Mouse (Mus musculus): Measurements from ENCODE around the gene Magt1. TPM values are rescaled to one million over a fixed set of nuclear protein-coding genes. Genes with fewer than 3 reads are reported as not detected.
"Not testable (repeated sequence)": the region's sequence is repeated elsewhere in the genome, so short reads cannot be mapped to it uniquely, and the experiment has no call there.

Gene Magt1
- total RNA-seq, 2 experiments from 2014 or later = 29.6 to 30.5 TPM

GRCm38 (mm10) chrX:106001605-106002004 is 10.1 kb downstream of the Magt1 start:
- intact Hi-C loops (cut with DNase I) = no loop called here
- no peak for DNase-seq

GRCm38 (mm10) chrX:105957091-105957490 is 54.6 kb downstream of the Magt1 start:
- DNase-seq; intact Hi-C loops (cut with DNase I): not testable (repeated sequence)

GRCm38 (mm10) chrX:105953999-105954398 is 57.7 kb downstream of the Magt1 start:
- no peak for DNase-seq
- intact Hi-C loops (cut with DNase I) = no loop called here

- DNase-seq = no peak
- intact Hi-C loops (cut with DNase I) = no loop called here
These were observed 65.3 kb downstream of the Magt1 start for GRCm38 (mm10) chrX:105946357-105946756.

GRCm38 (mm10) chrX:105939245-105939644 is 72.5 kb downstream of the Magt1 start:
- intact Hi-C loops (cut with DNase I) = no loop called here
- no peak for DNase-seq

GRCm38 (mm10) chrX:105937736-105938135 is 74.0 kb downstream of the Magt1 start:
- no peak for DNase-seq
- intact Hi-C loops (cut with DNase I) = no loop called here

- DNase-seq = no peak
- intact Hi-C loops (cut with DNase I) = no loop called here
These were observed 77.4 kb downstream of the Magt1 start for GRCm38 (mm10) chrX:105934341-105934740.

GRCm38 (mm10) chrX:105929478-105930038 is 82.1 kb downstream of the Magt1 start:
- intact Hi-C loops (cut with DNase I) = loop anchor here (5.0 kb wide), 1 partner anchor 83 kb away; the partner anchor contains the start of gene Magt1
- no peak for DNase-seq

- intact Hi-C loops (cut with DNase I) = loop anchor here (5.0 kb wide), 1 partner anchor 83 kb away; the partner anchor contains the start of gene Magt1
- peak; percentile 32 to 62 for DNase-seq
These were observed 82.7 kb downstream of the Magt1 start, which contains the start of gene Atrx for GRCm38 (mm10) chrX:105928861-105929477. TSS of gene Atrx (minus strand) at chrX:105929403.

GRCm38 (mm10) chrX:105927941-105928860 is 83.5 kb downstream of the Magt1 start:
- peak; percentile 23 to 34 for DNase-seq
- intact Hi-C loops (cut with DNase I) = loop anchor here (5.0 kb wide), 1 partner anchor 84 kb away; the partner anchor contains the start of gene Magt1

GRCm38 (mm10) chrX:105926121-105926735 is 85.5 kb downstream of the Magt1 start:
- DNase-seq = no peak
- intact Hi-C loops (cut with DNase I) = loop anchor here (5.0 kb wide), 1 partner anchor 86 kb away; the partner anchor contains the start of gene Magt1

GRCm38 (mm10) chrX:105924326-105925070 is 87.2 kb downstream of the Magt1 start:
- DNase-seq = no peak
- intact Hi-C loops (cut with DNase I) = loop anchor here (5.0 kb wide), 1 partner anchor 88 kb away; the partner anchor contains the start of gene Magt1

GRCm38 (mm10) chrX:105923896-105924295 is 87.8 kb downstream of the Magt1 start:
- intact Hi-C loops (cut with DNase I) = no loop called here

GRCm38 (mm10) chrX:105922986-105923385 is 88.7 kb downstream of the Magt1 start:
- intact Hi-C loops (cut with DNase I); DNase-seq: not testable (repeated sequence)

More at GRCm38 (mm10) chrX:105923896-105924295, 87.8 kb downstream of the Magt1 start:
- DNase-seq = no peak

GRCm38 (mm10) chrX:105921421-105921820 is 90.3 kb downstream of the Magt1 start:
- intact Hi-C loops (cut with DNase I) = no loop called here
- no peak for DNase-seq

Other genes starting within 250 kb of the Magt1 start
- under 1 TPM; 0.39 to 0.41 TPM for gene Fgf16, start 247.6 kb downstream of the Magt1 start, total RNA-seq (2021)
- 10 to 100 TPM; 29.3 to 36.1 TPM for gene Atrx, start 82.5 kb downstream of the Magt1 start, total RNA-seq (2021)
- gene Cox7b, start 3.8 kb upstream of the Magt1 start, total RNA-seq (2021) = 100 to 1,000 TPM; 826 to 910 TPM
- gene Atp7a, start 15.4 kb upstream of the Magt1 start, total RNA-seq (2021) = 1 to 10 TPM; 5.9 to 7.5 TPM
- gene Tlr13, start 131.3 kb upstream of the Magt1 start, total RNA-seq (2021) = under 1 TPM; 0.23 to 0.44 TPM
- gene Pgk1, start 175.2 kb upstream of the Magt1 start, total RNA-seq (2021) = 1,000 to 10,000 TPM; 1,149 to 1,583 TPM
- 1 to 10 TPM; 4.7 to 6.3 TPM for gene Taf9b, start 209.3 kb upstream of the Magt1 start, total RNA-seq (2021)
- gene Fnd3c2, start 243.5 kb upstream of the Magt1 start, total RNA-seq (2021) = not detected